Mouse (Mus musculus) ovary, postnatal 36 days (tissue): ENCODE data around the gene Tubgcp5.
"Not testable (repeated sequence)": the region's sequence is repeated elsewhere in the genome, so short reads cannot be mapped to it uniquely, and the experiment has no call there.

Experiments used
- DNase-seq: peaks from one replicate; pipeline ENCODE4 v3.0.0; 2022; ENCODE audit warnings: low spot score, mixed read lengths

The Tubgcp5 gene

GRCm38 (mm10) chr7:55793952-55794603, at the start of gene Tubgcp5:
Gene Tubgcp5, plus strand, starts transcription at chr7:55794154.
- DNase-seq: peak; percentile 97

- DNase-seq: no peak
Measured at GRCm38 (mm10) chr7:55744566-55745220, 49.3 kb upstream of the Tubgcp5 start.

- DNase-seq: no peak
Measured at GRCm38 (mm10) chr7:55750841-55751240, 43.1 kb upstream of the Tubgcp5 start.

- DNase-seq: no peak
Measured at GRCm38 (mm10) chr7:55759346-55759745, 34.6 kb upstream of the Tubgcp5 start.

- no peak for DNase-seq
Measured at GRCm38 (mm10) chr7:55767926-55768325, 26.0 kb upstream of the Tubgcp5 start, which contains the start of gene Siglech. Gene Siglech, plus strand, starts transcription at chr7:55768178.

- DNase-seq: no peak
Measured at GRCm38 (mm10) chr7:55780011-55780410, 13.9 kb upstream of the Tubgcp5 start.

GRCm38 (mm10) chr7:55782493-55782892, 11.5 kb upstream of the Tubgcp5 start:
- DNase-seq: no peak

- DNase-seq: no peak
Measured at GRCm38 (mm10) chr7:55784580-55784979, 9.4 kb upstream of the Tubgcp5 start.

GRCm38 (mm10) chr7:55790586-55790985, 3.4 kb upstream of the Tubgcp5 start:
- not testable (repeated sequence) for DNase-seq

GRCm38 (mm10) chr7:55792280-55792679, 1.7 kb upstream of the Tubgcp5 start:
- no peak for DNase-seq

GRCm38 (mm10) chr7:55793236-55793951, 560 bp upstream of the Tubgcp5 start:
- no peak for DNase-seq

GRCm38 (mm10) chr7:55799981-55800380, 6.0 kb downstream of the Tubgcp5 start:
- DNase-seq: no peak

GRCm38 (mm10) chr7:55809967-55810366, 16.0 kb downstream of the Tubgcp5 start:
- DNase-seq: no peak

- DNase-seq: no peak
Measured at GRCm38 (mm10) chr7:55824468-55824867, 30.5 kb downstream of the Tubgcp5 start.

- no peak for DNase-seq
Measured at GRCm38 (mm10) chr7:55827551-55827950, 33.6 kb downstream of the Tubgcp5 start.

- DNase-seq: no peak
Measured at GRCm38 (mm10) chr7:55836877-55837276, 42.9 kb downstream of the Tubgcp5 start.

GRCm38 (mm10) chr7:55841445-55841844, 47.5 kb downstream of the Tubgcp5 start, which contains the start of gene Cyfip1:
Gene Cyfip1, plus strand, starts transcription at chr7:55841745.
- DNase-seq: no peak

GRCm38 (mm10) chr7:55841977-55842503, 48.1 kb downstream of the Tubgcp5 start:
- DNase-seq: peak; percentile 92

- DNase-seq: peak; percentile 12
Measured at GRCm38 (mm10) chr7:55842504-55843152, 48.7 kb downstream of the Tubgcp5 start.

GRCm38 (mm10) chr7:55846606-55847312, 52.8 kb downstream of the Tubgcp5 start:
- no peak for DNase-seq

- DNase-seq: no peak
Measured at GRCm38 (mm10) chr7:55849948-55850571, 56.1 kb downstream of the Tubgcp5 start.
